8 mouse cellular contexts compared by ENCODE assay signal in genomic region chr1:150099374-150099773, GRCm38 (mm10). TPM values are rescaled to one million over a fixed set of nuclear protein-coding genes. Genes with fewer than 3 reads are reported as not detected.
DNase-seq lines count a peak whose midpoint lies in the region; ATAC-seq and TF ChIP-seq lines count a peak whose summit lies in the region.

No protein-coding gene starts in this region.

- H3K4me3 ChIP-seq in kidney, adult 2 months (ENCODE audit: insufficient read depth, low read depth, low read length), result peak overlapping the region; percentile 48
- peak overlapping the region; percentile 48 for H3K4me3 ChIP-seq in bone marrow macrophage, adult 2 months (ENCODE audit: insufficient read depth, low read length)
- H3K4me3 ChIP-seq in hindbrain, embryonic 15.5 days, result peak overlapping the region; percentile 52
- peak overlapping the region; percentile 50 for H3K4me3 ChIP-seq in midbrain, embryonic 15.5 days

- no peak for TF ChIP-seq POLR2A in kidney, adult 2 months (IDR thresholded peaks at IDR 0.05; ENCODE audit: low read depth, low read length)
- TF ChIP-seq POLR2A in bone marrow macrophage, adult 2 months (IDR thresholded peaks at IDR 0.05; ENCODE audit: borderline replicate concordance, low read depth, low read length), result no peak

- no peaks in the 10 kb centered on the region for H3K27me3 ChIP-seq in kidney, adult 2 months (replicated peaks; ENCODE audit: control insufficient read depth, insufficient read depth, low read length)
- no peaks in the 10 kb centered on the region for H3K27me3 ChIP-seq in hindbrain, embryonic 15.5 days
- H3K27me3 ChIP-seq in midbrain, embryonic 15.5 days (replicated peaks), result no peaks in the 10 kb centered on the region

- DNase-seq in kidney, adult 2 months, result no peak
- DNase-seq in kidney, postnatal 14 days, result no peak
- no peak for DNase-seq in cerebellum, postnatal 14 days
- DNase-seq in left cerebral cortex, postnatal 25 days (ENCODE audit: low spot score in 2 of 2), result no peak
- no peak for DNase-seq in right cerebral cortex, postnatal 36 days (ENCODE audit: low spot score in 2 of 2)

- no peak for TF ChIP-seq CTCF in kidney, adult 2 months (conservative IDR thresholded peaks at IDR 0.05; ENCODE audit: insufficient read depth, insufficient read length, low read depth, low read length)
- no peak for TF ChIP-seq CTCF in bone marrow macrophage, adult 2 months (IDR thresholded peaks at IDR 0.05; ENCODE audit: low read depth, low read length)

- intact Hi-C loops in left cerebral cortex, postnatal 25 days (cut with DNase I), result loop anchor here (2.0 kb wide), 1 partner anchor 233 kb away; no protein-coding TSS in a partner anchor

- H3K4me1 ChIP-seq in kidney, adult 2 months (ENCODE audit: control insufficient read depth, insufficient read depth, low read length), result no peaks in the 10 kb centered on the region
- H3K4me1 ChIP-seq in bone marrow macrophage, adult 2 months (ENCODE audit: control insufficient read depth, insufficient read depth, low read length), result peaks cover 3% of the 10 kb centered on the region
- H3K4me1 ChIP-seq in hindbrain, embryonic 15.5 days (replicated peaks), result peaks cover 9% of the 10 kb centered on the region
- peaks cover 7% of the 10 kb centered on the region for H3K4me1 ChIP-seq in midbrain, embryonic 15.5 days

- peak; percentile 48 for ATAC-seq in hindbrain, embryonic 15.5 days (ENCODE audit: low FRiP score, low read depth)
- peak; percentile 59 for ATAC-seq in midbrain, embryonic 15.5 days (replicated peaks)

- H3K27ac ChIP-seq in kidney, adult 2 months (ENCODE audit: insufficient read depth, low read depth, low read length), result no peak overlapping the region
- H3K27ac ChIP-seq in bone marrow macrophage, adult 2 months (ENCODE audit: insufficient read depth, low read depth, low read length), result no peak overlapping the region
- H3K27ac ChIP-seq in hindbrain, embryonic 15.5 days (replicated peaks), result no peak overlapping the region
- H3K27ac ChIP-seq in midbrain, embryonic 15.5 days, result no peak overlapping the region

- peak overlapping the region; percentile 53 for H3K9ac ChIP-seq in hindbrain, embryonic 15.5 days
- H3K9ac ChIP-seq in midbrain, embryonic 15.5 days, result peak overlapping the region; percentile 40

- no peaks in the 10 kb centered on the region for H3K9me3 ChIP-seq in hindbrain, embryonic 15.5 days
- no peaks in the 10 kb centered on the region for H3K9me3 ChIP-seq in midbrain, embryonic 15.5 days

- H3K36me3 ChIP-seq in kidney, adult 2 months (ENCODE audit: control insufficient read depth, insufficient read depth, low read length), result no peaks in the 10 kb centered on the region
- H3K36me3 ChIP-seq in hindbrain, embryonic 15.5 days, result no peaks in the 10 kb centered on the region
- H3K36me3 ChIP-seq in midbrain, embryonic 15.5 days (replicated peaks), result no peaks in the 10 kb centered on the region

- H3K4me2 ChIP-seq in hindbrain, embryonic 15.5 days, result peak overlapping the region; percentile 99
- H3K4me2 ChIP-seq in midbrain, embryonic 15.5 days, result peak overlapping the region; percentile 90

- WGBS in kidney, adult 2 months, result 12% methylated on average over 9 of the region's 9 CpGs
- 1% methylated on average over 9 of the region's 9 CpGs for WGBS in hindbrain, embryonic 15.5 days
- WGBS in midbrain, embryonic 15.5 days, result under 1% methylated on average over 9 of the region's 9 CpGs

RNA-seq across cellular contexts. Expression of gene Ptgs2, which starts 0.5 kb away (rescaled TPM):
- 0.29 and 0.33 TPM in 2 replicates for polyA plus RNA-seq in kidney, adult 2 months (2012; rRNA removed)
- polyA plus RNA-seq in bone marrow macrophage, adult 2 months (2012; ENCODE audit: insufficient read depth, insufficient read length, missing spikeins), result 0.86 and 1.2 TPM in 2 replicates
- 0.09 and 0.10 TPM in 2 replicates for polyA plus RNA-seq in hindbrain, embryonic 15.5 days (2015; fragmentation: Nextera tagmentation; extraction: Ambion mirVana)
- polyA plus RNA-seq in midbrain, embryonic 15.5 days (2015; fragmentation: Nextera tagmentation; extraction: Ambion mirVana), result 0.04 and 0.12 TPM in 2 replicates
- total RNA-seq in left cerebral cortex, postnatal 25 days (2021), result 10 to 100 TPM; 15.9 to 17.4 TPM
